Mouse (Mus musculus) limb, embryonic 11.5 days (tissue): Measurements from ENCODE around the gene Epn1. TPM values are rescaled to one million over a fixed set of nuclear protein-coding genes. Genes with fewer than 3 reads are reported as not detected.

Source experiments
- ATAC-seq: fragments of 200-750 bp; cut with Nextera tagmentation; 2 replicates; pipeline ENCODE4 v1.8.0; 2017; ENCODE audit warnings: low read depth; ENCODE audit not compliant: insufficient number of reproducible peaks, low FRiP score, low TSS enrichment
- DNase-seq: peaks from one replicate; pipeline ENCODE4 v3.0.0-alpha.2; 2015; ENCODE audit warnings: low spot score
- H3K27ac ChIP-seq: fragments of 300-500 bp; sonication (generic); replicated peaks from 2 replicates; pipeline ENCODE4 v1.5.1; 2014; ENCODE audit warnings: low read depth, mild to moderate bottlenecking, low read length
- H3K27me3 ChIP-seq: fragments of 300-500 bp; sonication (generic); 2 replicates; pipeline ENCODE4 v1.6.1; 2014; ENCODE audit warnings: mild to moderate bottlenecking, low read length, mixed read lengths; ENCODE audit not compliant: control insufficient read depth, insufficient read depth
- H3K36me3 ChIP-seq: fragments of 300-500 bp; sonication (generic); 2 replicates; pipeline ENCODE4 v1.6.1; 2014; ENCODE audit warnings: mild to moderate bottlenecking, low read length, moderate library complexity, mixed read lengths; ENCODE audit not compliant: control insufficient read depth, insufficient read depth
- H3K4me1 ChIP-seq: fragments of 300-500 bp; sonication (generic); 2 replicates; pipeline ENCODE4 v1.6.1; 2014; ENCODE audit warnings: low read length, mixed read lengths; ENCODE audit not compliant: control insufficient read depth, insufficient read depth
- H3K4me2 ChIP-seq: fragments of 300-500 bp; sonication (generic); 2 replicates; pipeline ENCODE4 v1.6.1; 2014; ENCODE audit warnings: low read depth, mild to moderate bottlenecking, moderate library complexity; ENCODE audit not compliant: severe bottlenecking
- H3K4me3 ChIP-seq: fragments of 300-500 bp; sonication (generic); 2 replicates; pipeline ENCODE4 v1.5.1; 2014; ENCODE audit warnings: low read depth, low read length
- H3K9ac ChIP-seq: fragments of 300-500 bp; sonication (generic); 2 replicates; pipeline ENCODE4 v1.6.1; 2014; ENCODE audit warnings: mild to moderate bottlenecking, low read length
- H3K9me3 ChIP-seq: fragments of 300-500 bp; sonication (generic); 2 replicates; pipeline ENCODE4 v1.6.1; 2016; ENCODE audit warnings: low read length; ENCODE audit not compliant: control insufficient read depth
- WGBS: fragments of 180-500 bp; shearing (Covaris S2); extraction: QIAGEN DNeasy Blood & Tissue Kit; methylation state at CpG from one replicate; pipeline ENCODE4 v1.1.7; 2014; 5-methylcytosine and 5-hydroxymethylcytosine counted together
- polyA plus RNA-seq: library from polyadenylated mRNA; unstranded; fragments of >200 nt; fragmentation: Nextera tagmentation; extraction: Ambion mirVana; gene quantifications from 2 replicates; pipeline ENCODE4 v1.2.1, GENCODE M21; 2014

Gene Epn1
- polyA plus RNA-seq, 1 experiment from 2014 or later = 62.2 TPM

- no peak overlapping the region for H3K27ac ChIP-seq
- H3K9me3 ChIP-seq = no peaks in the 10 kb centered on the region
- H3K4me3 ChIP-seq = peak overlapping the region; percentile 96
- DNase-seq (no peak), ATAC-seq (no peak)
- WGBS = 79% methylated on average over 6 of the region's 6 CpGs
- peaks cover 19% of the 10 kb centered on the region for H3K36me3 ChIP-seq
- H3K9ac ChIP-seq = no peak overlapping the region
- no peaks in the 10 kb centered on the region for H3K27me3 ChIP-seq
- H3K4me1 ChIP-seq = no peaks in the 10 kb centered on the region
- H3K4me2 ChIP-seq = peak overlapping the region; percentile 37
These were observed 1.2 kb downstream of the Epn1 start for GRCm38 (mm10) chr7:5081241-5081640.

- 97% methylated on average over 2 of the region's 2 CpGs for WGBS
- ATAC-seq (no peak), DNase-seq (no peak)
- H3K27me3 ChIP-seq = no peaks in the 10 kb centered on the region
- no peaks in the 10 kb centered on the region for H3K4me1 ChIP-seq
- no peak overlapping the region for H3K27ac ChIP-seq
- peaks cover 16% of the 10 kb centered on the region for H3K36me3 ChIP-seq
- H3K9ac ChIP-seq = no peak overlapping the region
- H3K4me2 ChIP-seq = no peak overlapping the region
- no peak overlapping the region for H3K4me3 ChIP-seq
- no peaks in the 10 kb centered on the region for H3K9me3 ChIP-seq
These were observed 1.9 kb downstream of the Epn1 start for GRCm38 (mm10) chr7:5081939-5082338.

GRCm38 (mm10) chr7:5083325-5084105 is 3.5 kb downstream of the Epn1 start:
- Histone ChIP-seq H3K4me2 (no peak overlapping the region), H3K27ac (no peak overlapping the region), H3K9ac (no peak overlapping the region), H3K27me3 (no peaks in the 10 kb centered on the region), H3K4me1 (no peaks in the 10 kb centered on the region), H3K36me3 (peaks cover 19% of the 10 kb centered on the region; the same call in 1 of the 2 replicates), H3K4me3 (no peak overlapping the region), H3K9me3 (no peaks in the 10 kb centered on the region)
- DNase-seq (no peak), ATAC-seq (no peak)
- WGBS = 92% methylated on average over 18 of the region's 18 CpGs

GRCm38 (mm10) chr7:5085512-5085911 is 5.5 kb downstream of the Epn1 start:
- H3K4me1 ChIP-seq = no peaks in the 10 kb centered on the region
- H3K36me3 ChIP-seq = peaks cover 19% of the 10 kb centered on the region; the same call in 1 of the 2 replicates
- H3K9ac ChIP-seq = no peak overlapping the region
- WGBS = 95% methylated on average over 1 of the region's 1 CpGs
- no peak for DNase-seq
- no peak overlapping the region for H3K4me2 ChIP-seq
- H3K9me3 ChIP-seq = no peaks in the 10 kb centered on the region
- ATAC-seq = no peak
- H3K27me3 ChIP-seq = no peaks in the 10 kb centered on the region
- no peak overlapping the region for H3K4me3 ChIP-seq
- no peak overlapping the region for H3K27ac ChIP-seq

- Histone ChIP-seq H3K4me2 (no peak overlapping the region), H3K9ac (no peak overlapping the region), H3K4me3 (no peak overlapping the region), H3K36me3 (peaks cover 19% of the 10 kb centered on the region; the same call in 1 of the 2 replicates), H3K4me1 (no peaks in the 10 kb centered on the region), H3K27me3 (no peaks in the 10 kb centered on the region), H3K27ac (no peak overlapping the region), H3K9me3 (no peaks in the 10 kb centered on the region)
- ATAC-seq (no peak), DNase-seq (no peak)
- WGBS = 32% methylated on average over 5 of the region's 5 CpGs
These were observed 6.9 kb downstream of the Epn1 start for GRCm38 (mm10) chr7:5086921-5087440.

- Histone ChIP-seq H3K36me3 (peaks cover 20% of the 10 kb centered on the region; the same call in 1 of the 2 replicates), H3K9me3 (no peaks in the 10 kb centered on the region), H3K4me2 (no peak overlapping the region), H3K4me1 (no peaks in the 10 kb centered on the region), H3K4me3 (no peak overlapping the region), H3K9ac (no peak overlapping the region), H3K27me3 (no peaks in the 10 kb centered on the region), H3K27ac (no peak overlapping the region)
- DNase-seq (no peak), ATAC-seq (no peak)
- WGBS = 84% methylated on average over 4 of the region's 4 CpGs
These were observed 7.9 kb downstream of the Epn1 start for GRCm38 (mm10) chr7:5087886-5088285.

GRCm38 (mm10) chr7:5089853-5090252 is 9.8 kb downstream of the Epn1 start:
- no peak overlapping the region for H3K4me2 ChIP-seq
- DNase-seq = no peak
- no peak for ATAC-seq
- no peak overlapping the region for H3K9ac ChIP-seq
- peaks cover 23% of the 10 kb centered on the region for H3K36me3 ChIP-seq
- H3K4me3 ChIP-seq = no peak overlapping the region
- no peaks in the 10 kb centered on the region for H3K9me3 ChIP-seq
- H3K27ac ChIP-seq = no peak overlapping the region
- WGBS = 95% methylated on average over 15 of the region's 15 CpGs
- H3K4me1 ChIP-seq = no peaks in the 10 kb centered on the region
- no peaks in the 10 kb centered on the region for H3K27me3 ChIP-seq

GRCm38 (mm10) chr7:5091008-5091728 is 11.1 kb downstream of the Epn1 start:
- Histone ChIP-seq H3K36me3 (peaks cover 34% of the 10 kb centered on the region), H3K4me3 (no peak overlapping the region), H3K27ac (no peak overlapping the region), H3K9me3 (no peaks in the 10 kb centered on the region; the same call in 1 of the 2 replicates), H3K4me2 (no peak overlapping the region), H3K9ac (no peak overlapping the region), H3K4me1 (no peaks in the 10 kb centered on the region), H3K27me3 (no peaks in the 10 kb centered on the region)
- no peak for ATAC-seq
- no peak for DNase-seq
- WGBS = 91% methylated on average over 15 of the region's 15 CpGs
